22 mouse cellular contexts compared by ENCODE assay signal in genomic region chr11:73161616-73162015, GRCm38 (mm10). TPM values are rescaled to one million over a fixed set of nuclear protein-coding genes. Genes with fewer than 3 reads are reported as not detected.
DNase-seq lines count a peak whose midpoint lies in the region; ATAC-seq and TF ChIP-seq lines count a peak whose summit lies in the region.
"Had no signal": no experiment of that assay in that cellular context is flagged by ENCODE, and none has a peak within 500 bp of the region (broad histone marks: within the 10 kb centered on the region; RNA-seq: fewer than 3 reads in every experiment).

No protein-coding gene starts in this region.

- H3K27me3 ChIP-seq in heart, embryonic 13.5 days (replicated peaks), result peaks cover 44% of the 10 kb centered on the region
- H3K27me3 ChIP-seq in kidney, adult 2 months (replicated peaks; ENCODE audit: control insufficient read depth, insufficient read depth, low read length), result no peaks in the 10 kb centered on the region
- no peaks in the 10 kb centered on the region for H3K27me3 ChIP-seq in myocyte (ENCODE audit: control insufficient read depth, insufficient read depth, insufficient read length)
- H3K27me3 ChIP-seq: Patski had no signal

- no peaks in the 10 kb centered on the region for H3K79me2 ChIP-seq in myocyte (ENCODE audit: control insufficient read depth, insufficient read depth)

- no peak overlapping the region for H3K4me3 ChIP-seq in heart, embryonic 13.5 days
- no peak overlapping the region for H3K4me3 ChIP-seq in kidney, adult 2 months (ENCODE audit: insufficient read depth, low read depth, low read length)
- H3K4me3 ChIP-seq in myocyte, result peak overlapping the region; percentile 20
- H3K4me3 ChIP-seq: hindbrain, embryonic 10.5 days; intestine, embryonic 15.5 days had no signal

- peak overlapping the region; percentile 44; the same call in 1 of the 2 replicates for H3K9ac ChIP-seq in heart, embryonic 13.5 days
- H3K9ac ChIP-seq: embryonic facial prominence, embryonic 13.5 days; hindbrain, embryonic 14.5 days; intestine, embryonic 15.5 days; kidney, embryonic 15.5 days had no signal

- peaks cover 21% of the 10 kb centered on the region for H3K4me1 ChIP-seq in heart, embryonic 13.5 days
- peaks cover 3% of the 10 kb centered on the region; the same call in 1 of the 2 replicates for H3K4me1 ChIP-seq in kidney, adult 2 months (ENCODE audit: control insufficient read depth, insufficient read depth, low read length)

- H3ac ChIP-seq in myocyte (ENCODE audit: control insufficient read depth, insufficient read length), result no peak overlapping the region

- no peak for ATAC-seq in heart, embryonic 13.5 days (ENCODE audit: extremely low read depth, insufficient number of reproducible peaks, low FRiP score, low TSS enrichment)
- ATAC-seq: CD4-positive, CD25-positive, alpha-beta regulatory T cell, adult 4 months; forebrain, embryonic 14.5 days; intestine, embryonic 15.5 days had no signal

- peak overlapping the region; percentile 88 for H3K4me2 ChIP-seq in heart, embryonic 13.5 days
- peak overlapping the region; percentile 64 for H3K4me2 ChIP-seq in myocyte (ENCODE audit: low read depth)
- H3K4me2 ChIP-seq: hindbrain, embryonic 14.5 days; intestine, embryonic 15.5 days had no signal

- no peak for TF ChIP-seq CTCF in kidney, adult 2 months (conservative IDR thresholded peaks at IDR 0.05; ENCODE audit: insufficient read depth, insufficient read length, low read depth, low read length)

- no peaks in the 10 kb centered on the region for H3K9me3 ChIP-seq in heart, embryonic 13.5 days
- H3K9me3 ChIP-seq: embryonic facial prominence, embryonic 13.5 days; forebrain, embryonic 10.5 days; G1E; hindbrain, embryonic 10.5 days; intestine, embryonic 15.5 days; kidney, embryonic 15.5 days had no signal

- H3K27ac ChIP-seq in heart, embryonic 13.5 days (replicated peaks), result 0 out of 2 replicates have a peak overlapping the region, but pooled peaks have one; percentile 28
- H3K27ac ChIP-seq in kidney, adult 2 months (ENCODE audit: insufficient read depth, low read depth, low read length), result peak overlapping the region; percentile 67; the same call in 1 of the 2 replicates
- H3K27ac ChIP-seq: embryonic facial prominence, embryonic 13.5 days; forebrain, embryonic 10.5 days; hindbrain, embryonic 10.5 days; hindbrain, embryonic 14.5 days; intestine, embryonic 15.5 days; kidney, embryonic 15.5 days had no signal

- TF ChIP-seq POLR2A in kidney, adult 2 months (IDR thresholded peaks at IDR 0.05; ENCODE audit: low read depth, low read length), result no peak
- no peak for TF ChIP-seq POLR2A in myocyte (IDR thresholded peaks at IDR 0.05; ENCODE audit: insufficient read length, low read depth)

- no peaks in the 10 kb centered on the region for H3K36me3 ChIP-seq in heart, embryonic 13.5 days
- no peaks in the 10 kb centered on the region for H3K36me3 ChIP-seq in kidney, adult 2 months (ENCODE audit: control insufficient read depth, insufficient read depth, low read length)
- H3K36me3 ChIP-seq in myocyte (ENCODE audit: control insufficient read depth, insufficient read depth), result no peaks in the 10 kb centered on the region
- H3K36me3 ChIP-seq: embryonic facial prominence, embryonic 13.5 days; forebrain, embryonic 10.5 days; hindbrain, embryonic 10.5 days; intestine, embryonic 15.5 days; kidney, embryonic 15.5 days had no signal

- no peak for DNase-seq in heart, adult 18-20 months
- no peak for DNase-seq in kidney, adult 2 months
- DNase-seq in kidney, postnatal 10 days, result no peak
- peak; percentile 4 for DNase-seq in Muller cell, postnatal 12 days (ENCODE audit: inconsistent ontology term)
- no peak for DNase-seq in adrenal gland, postnatal 4 days (ENCODE audit: low spot score in 2 of 2)
- DNase-seq: B cell, adult 2 months; cerebellum, adult 11-12 months; cerebellum, adult 9-10 months; cerebellum, postnatal 36 days; gastrocnemius, postnatal 10 days had no signal

- WGBS in heart, embryonic 13.5 days, result 69% methylated on average over 4 of the region's 4 CpGs
- 87% methylated on average over 4 of the region's 4 CpGs for WGBS in kidney, adult 2 months

TF ChIP-seq in myocyte, 11 proteins besides CTCF, POLR2A, EP300 and RAD21:
- TF ChIP-seq MYOG (IDR thresholded peaks at IDR 0.05; ENCODE audit: control insufficient read depth in 1 of 3, insufficient read depth in 1 of 3, insufficient read length in 2 of 3, low read depth in 2 of 3) (no peak), USF1 (IDR thresholded peaks at IDR 0.05; ENCODE audit: low read depth) (no peak), CEBPB (IDR thresholded peaks at IDR 0.05; ENCODE audit: insufficient read depth, poor library complexity, severe bottlenecking) (no peak), TCF12 (IDR thresholded peaks at IDR 0.05; ENCODE audit: insufficient read depth, poor library complexity, severe bottlenecking) (no peak), POLR2AphosphoS2 (IDR thresholded peaks at IDR 0.05; ENCODE audit: insufficient read length, low read depth) (no peak), SRF (IDR thresholded peaks at IDR 0.05; ENCODE audit: control insufficient read depth, insufficient read length, low read depth) (no peak), MAX (IDR thresholded peaks at IDR 0.05; ENCODE audit: low read depth) (no peak), TCF3 (IDR thresholded peaks at IDR 0.05; ENCODE audit: insufficient read length, low read depth) (no peak), REST (IDR thresholded peaks at IDR 0.05; ENCODE audit: insufficient read depth, insufficient read length) (no peak), MYOD1 (IDR thresholded peaks at IDR 0.05; ENCODE audit: control insufficient read depth in 1 of 3, insufficient read length in 2 of 3, low read depth in 2 of 3) (no peak), E2F4 (IDR thresholded peaks at IDR 0.05; ENCODE audit: insufficient read depth) (no peak)

RNA-seq across cellular contexts. Expression of gene P2rx5, which starts 1.4 kb away (rescaled TPM):
- polyA plus RNA-seq in heart, embryonic 13.5 days (2015; fragmentation: Nextera tagmentation; extraction: Ambion mirVana), result 1.1 and 2.0 TPM in 2 replicates
- total RNA-seq in heart, adult 18-20 months (2021), result 10 to 100 TPM; 14.4 to 17.1 TPM
- 7.4 and 8.7 TPM in 2 replicates for polyA plus RNA-seq in kidney, adult 2 months (2012; rRNA removed)
- polyA plus RNA-seq in myocyte (2012; fragmentation: generic; extraction: Trizol), result 3.5 TPM
- 1 to 10 TPM; 1.8 to 2.7 TPM for total RNA-seq in adrenal gland, postnatal 4 days (2021)
- polyA plus RNA-seq: G1E had no signal

RNA-seq across cellular contexts. Expression of gene Emc6, which starts 15.2 kb away (rescaled TPM):
- polyA plus RNA-seq in heart, embryonic 13.5 days (2015; fragmentation: Nextera tagmentation; extraction: Ambion mirVana), result 93.0 and 101 TPM in 2 replicates
- total RNA-seq in heart, adult 18-20 months (2021), result 10 to 100 TPM; 94.8 to 98.0 TPM
- polyA plus RNA-seq in kidney, adult 2 months (2012; rRNA removed), result 77.6 and 91.0 TPM in 2 replicates
- polyA plus RNA-seq in myocyte (2012; fragmentation: generic; extraction: Trizol), result 68.2 TPM
- 10 to 100 TPM; 60.5 to 72.1 TPM for total RNA-seq in adrenal gland, postnatal 4 days (2021)

RNA-seq across cellular contexts. Expression of gene Tax1bp3, which starts 15.3 kb away (rescaled TPM):
- polyA plus RNA-seq in heart, embryonic 13.5 days (2015; fragmentation: Nextera tagmentation; extraction: Ambion mirVana), result 236 and 262 TPM in 2 replicates
- total RNA-seq in heart, adult 18-20 months (2021), result 10 to 100 TPM; 48.7 to 53.3 TPM
- 86.5 and 104 TPM in 2 replicates for polyA plus RNA-seq in kidney, adult 2 months (2012; rRNA removed)
- polyA plus RNA-seq in myocyte (2012; fragmentation: generic; extraction: Trizol), result 85.2 TPM
- total RNA-seq in adrenal gland, postnatal 4 days (2021), result 10 to 100 TPM; 74.0 to 82.4 TPM

RNA-seq across cellular contexts. Expression of gene Haspin, which starts 23.5 kb away (rescaled TPM):
- polyA plus RNA-seq in heart, embryonic 13.5 days (2015; fragmentation: Nextera tagmentation; extraction: Ambion mirVana), result 11.5 and 11.9 TPM in 2 replicates
- total RNA-seq in heart, adult 18-20 months (2021), result under 1 TPM; 0.12 to 0.21 TPM
- polyA plus RNA-seq in kidney, adult 2 months (2012; rRNA removed), result 0.90 and 1.3 TPM in 2 replicates
- 3.3 TPM for polyA plus RNA-seq in myocyte (2012; fragmentation: generic; extraction: Trizol)
- total RNA-seq in adrenal gland, postnatal 4 days (2021), result 1 to 10 TPM; 4.6 to 5.9 TPM

RNA-seq across cellular contexts. Expression of gene Ctns, which starts 37.2 kb away (rescaled TPM):
- polyA plus RNA-seq in heart, embryonic 13.5 days (2015; fragmentation: Nextera tagmentation; extraction: Ambion mirVana), result 11.0 and 11.7 TPM in 2 replicates
- total RNA-seq in heart, adult 18-20 months (2021), result 1 to 10 TPM; 10.0 TPM
- 37.1 and 37.5 TPM in 2 replicates for polyA plus RNA-seq in kidney, adult 2 months (2012; rRNA removed)
- 11.6 TPM for polyA plus RNA-seq in myocyte (2012; fragmentation: generic; extraction: Trizol)
- total RNA-seq in adrenal gland, postnatal 4 days (2021), result 10 to 100 TPM; 19.1 to 19.4 TPM
